Mouse (Mus musculus) kidney, postnatal 0 days (tissue): ENCODE measurements at regions not wholly inside any gene's neighbourhood (a gene's known extent, or its start where the extent isn't known, plus 50 kb on each side); places are given as distances from the start of the nearest gene placed in this dataset.

Source experiments
- ATAC-seq: fragments of 200-750 bp; cut with Nextera tagmentation; replicated peaks from 2 replicates; pipeline ENCODE4 v1.8.0; 2017; ENCODE audit warnings: low read depth, moderate number of reproducible peaks, moderate TSS enrichment, moderate library complexity; ENCODE audit not compliant: low FRiP score
- DNase-seq: peaks from one replicate; pipeline ENCODE4 v3.0.0-alpha.2; 2016; ENCODE audit warnings: low spot score
- H3K27ac ChIP-seq: fragments of 300-500 bp; sonication (generic); 2 replicates; pipeline ENCODE4 v1.5.1; 2014; ENCODE audit warnings: mild to moderate bottlenecking
- H3K27me3 ChIP-seq: fragments of 300-500 bp; sonication (generic); 2 replicates; pipeline ENCODE4 v1.6.1; 2014; ENCODE audit warnings: low read length, mixed read lengths; ENCODE audit not compliant: insufficient read depth
- H3K36me3 ChIP-seq: fragments of 300-500 bp; sonication (generic); 2 replicates; pipeline ENCODE4 v1.6.1; 2014; ENCODE audit warnings: low read length, mixed read lengths; ENCODE audit not compliant: insufficient read depth
- H3K4me1 ChIP-seq: fragments of 300-500 bp; sonication (generic); replicated peaks from 2 replicates; pipeline ENCODE4 v1.6.1; 2014; ENCODE audit warnings: antibody characterized with exemption, low read length, mixed read lengths; ENCODE audit not compliant: insufficient read depth
- H3K4me2 ChIP-seq: fragments of 300-500 bp; sonication (generic); 2 replicates; pipeline ENCODE4 v1.6.1; 2014; ENCODE audit warnings: mild to moderate bottlenecking, low read length, moderate library complexity, mixed read lengths
- H3K4me3 ChIP-seq: fragments of 300-500 bp; sonication (generic); replicated peaks from 2 replicates; pipeline ENCODE4 v1.5.1; 2014; ENCODE audit warnings: low read depth, low read length
- H3K9ac ChIP-seq: fragments of 300-500 bp; sonication (generic); 2 replicates; pipeline ENCODE4 v1.6.1; 2014; ENCODE audit warnings: low read depth, low read length
- H3K9me3 ChIP-seq: fragments of 300-500 bp; sonication (generic); replicated peaks from 2 replicates; pipeline ENCODE4 v1.6.1; 2016; ENCODE audit warnings: low read length, inconsistent platforms, mixed read lengths
- CTCF ChIP-seq: IDR thresholded peaks from 2 replicates; pipeline ENCODE4 v1.5.1; 2016; ENCODE audit warnings: antibody characterized with exemption, low read depth, mild to moderate bottlenecking, moderate library complexity
- WGBS: fragments of 180-500 bp; shearing (Covaris S2); extraction: QIAGEN DNeasy Blood & Tissue Kit; methylation state at CpG from one replicate; pipeline ENCODE4 v1.1.7; 2014; 5-methylcytosine and 5-hydroxymethylcytosine counted together

- no peak for DNase-seq
- Histone ChIP-seq H3K36me3 (no peaks in the 10 kb centered on the region), H3K4me3 (no peak overlapping the region), H3K9ac (no peak overlapping the region), H3K27ac (no peak overlapping the region), H3K9me3 (no peaks in the 10 kb centered on the region), H3K27me3 (no peaks in the 10 kb centered on the region), H3K4me1 (no peaks in the 10 kb centered on the region), H3K4me2 (no peak overlapping the region)
- no peak for TF ChIP-seq CTCF
- 78% methylated on average over 4 of the region's 4 CpGs for WGBS
- ATAC-seq = no peak
These were observed 875.3 kb downstream of the Phex start for GRCm38 (mm10) chrX:156539782-156540181.

GRCm38 (mm10) chrX:156537536-156537935, 877.6 kb downstream of the Phex start:
- H3K4me1 ChIP-seq = no peaks in the 10 kb centered on the region
- H3K4me2 ChIP-seq = no peak overlapping the region
- H3K9me3 ChIP-seq = no peaks in the 10 kb centered on the region
- ATAC-seq (no peak), DNase-seq (peak; percentile 1)
- H3K36me3 ChIP-seq = no peaks in the 10 kb centered on the region
- 78% methylated on average over 1 of the region's 1 CpGs for WGBS
- no peak overlapping the region for H3K4me3 ChIP-seq
- TF ChIP-seq CTCF = no peak
- H3K27ac ChIP-seq = no peak overlapping the region
- no peak overlapping the region for H3K9ac ChIP-seq
- H3K27me3 ChIP-seq = no peaks in the 10 kb centered on the region
